In the genomic region with DNA sequence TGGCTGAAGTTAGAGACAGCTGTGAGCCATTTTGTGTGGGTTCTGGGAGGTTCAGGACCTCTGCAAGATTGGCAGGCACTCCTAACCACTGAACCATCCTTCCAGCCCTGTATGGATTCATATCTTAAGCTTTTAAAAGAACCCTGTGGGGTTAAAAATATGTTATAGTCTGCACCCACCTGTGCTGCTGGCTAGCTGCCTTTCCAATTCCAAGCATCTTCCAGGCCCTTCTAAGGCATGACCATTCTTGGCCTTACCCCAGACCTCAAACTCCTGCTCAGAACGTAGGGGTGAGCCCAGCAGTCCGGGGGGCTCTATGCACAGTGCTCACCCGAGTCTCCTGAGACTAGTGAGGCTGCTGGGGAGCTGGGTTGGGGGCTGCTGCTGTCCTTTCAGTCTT, we compare ENCODE assay signal across 20 mouse cellular contexts.
"Had no signal": no experiment of that assay in that cellular context is flagged by ENCODE, and none has a peak within 500 bp of the region (broad histone marks: within the 10 kb centered on the region; RNA-seq: fewer than 3 reads in every experiment).

No protein-coding gene starts in this region.

- H3K36me3 ChIP-seq: limb, embryonic 12.5 days; limb, embryonic 15.5 days; liver, embryonic 15.5 days; neural tube, embryonic 12.5 days; neural tube, embryonic 15.5 days had no signal

- H3K27me3 ChIP-seq: limb, embryonic 12.5 days; limb, embryonic 15.5 days; liver, embryonic 15.5 days; neural tube, embryonic 12.5 days; neural tube, embryonic 15.5 days had no signal

- DNase-seq: kidney, adult 18-20 months; kidney, adult 9 months; kidney, postnatal 14 days; kidney, postnatal 4 days; left cerebral cortex, postnatal 4 days; lung, adult 2 months; midbrain, embryonic 14.5 days; right cerebral cortex, adult 18-20 months; right cerebral cortex, postnatal 14 days; right cerebral cortex, postnatal 4 days; thymus, adult 18-20 months; thymus, postnatal 4 days had no signal

- H3K27ac ChIP-seq: limb, embryonic 12.5 days; limb, embryonic 15.5 days; liver, embryonic 15.5 days; neural tube, embryonic 12.5 days; neural tube, embryonic 15.5 days had no signal

- H3K9me3 ChIP-seq: limb, embryonic 12.5 days; limb, embryonic 15.5 days; liver, embryonic 15.5 days; neural tube, embryonic 12.5 days; neural tube, embryonic 15.5 days had no signal

- H3K4me1 ChIP-seq: limb, embryonic 12.5 days; neural tube, embryonic 12.5 days had no signal

- H3K4me3 ChIP-seq: limb, embryonic 12.5 days; limb, embryonic 15.5 days; liver, embryonic 15.5 days; megakaryocyte, embryonic 14.5 days; neural tube, embryonic 12.5 days; neural tube, embryonic 15.5 days had no signal

- H3K9ac ChIP-seq: limb, embryonic 12.5 days; limb, embryonic 15.5 days; liver, embryonic 15.5 days; neural tube, embryonic 12.5 days; neural tube, embryonic 15.5 days had no signal

- H3K4me2 ChIP-seq: limb, embryonic 12.5 days; limb, embryonic 15.5 days; liver, embryonic 11.5 days; liver, embryonic 15.5 days; midbrain, embryonic 11.5 days; neural tube, embryonic 12.5 days; neural tube, embryonic 15.5 days had no signal
